Mouse (Mus musculus): ENCODE data around the gene Parp16.
A peak's percentile ranks its signal among the peaks of the same experiment; 100 is the strongest.
"Not testable (repeated sequence)": the region's sequence is repeated elsewhere in the genome, so short reads cannot be mapped to it uniquely, and the experiment has no call there.

Parp16 gene

GRCm38 (mm10) chr9:65179817-65180624, 15.1 kb upstream of the Parp16 start:
- DNase-seq = no peak

GRCm38 (mm10) chr9:65188599-65188998, 6.6 kb upstream of the Parp16 start:
- peak; percentile 79 to 87 for DNase-seq

GRCm38 (mm10) chr9:65190306-65190705, 4.8 kb upstream of the Parp16 start:
- no peak for DNase-seq

- DNase-seq = no peak
Observed at GRCm38 (mm10) chr9:65191389-65191754, 3.8 kb upstream of the Parp16 start.

GRCm38 (mm10) chr9:65191755-65192469, 3.2 kb upstream of the Parp16 start:
- no peak for DNase-seq

- no peak for DNase-seq
Observed at GRCm38 (mm10) chr9:65193214-65193613, 1.9 kb upstream of the Parp16 start.

GRCm38 (mm10) chr9:65195621-65195981, 448 bp downstream of the Parp16 start:
- peak; percentile 39 to 48 for DNase-seq

GRCm38 (mm10) chr9:65195982-65196737, 1.0 kb downstream of the Parp16 start:
- no peak for DNase-seq

- peak; percentile 90 to 97 for DNase-seq
Observed at GRCm38 (mm10) chr9:65196738-65197569, 1.8 kb downstream of the Parp16 start.

GRCm38 (mm10) chr9:65197826-65198225, 2.7 kb downstream of the Parp16 start:
- DNase-seq = no peak

- no peak for DNase-seq
Observed at GRCm38 (mm10) chr9:65199723-65200122, 4.6 kb downstream of the Parp16 start.

GRCm38 (mm10) chr9:65200606-65201005, 5.5 kb downstream of the Parp16 start:
- DNase-seq = no peak

GRCm38 (mm10) chr9:65201021-65201380, 5.8 kb downstream of the Parp16 start:
- DNase-seq = no peak

- DNase-seq = peak; percentile 82 to 87
Observed at GRCm38 (mm10) chr9:65201381-65202164, 6.4 kb downstream of the Parp16 start.

GRCm38 (mm10) chr9:65202165-65202754, 7.1 kb downstream of the Parp16 start:
- DNase-seq = no peak

- no peak for DNase-seq
Observed at GRCm38 (mm10) chr9:65205049-65205815, 10.1 kb downstream of the Parp16 start.

- not testable (repeated sequence) for DNase-seq
Observed at GRCm38 (mm10) chr9:65207041-65207815, 12.1 kb downstream of the Parp16 start.

- no peak for DNase-seq
Observed at GRCm38 (mm10) chr9:65208293-65209179, 13.4 kb downstream of the Parp16 start.

GRCm38 (mm10) chr9:65211598-65211997, 16.4 kb downstream of the Parp16 start:
- no peak for DNase-seq
